Mouse (Mus musculus) liver, embryonic 18 days (tissue): ENCODE results near the gene Tmem54. TPM values are rescaled to one million over a fixed set of nuclear protein-coding genes. Genes with fewer than 3 reads are reported as not detected.

Experiments used
- polyA plus RNA-seq: library from polyadenylated mRNA; depleted of rRNA; stranded (reverse); fragments of >200 nt; gene quantifications from 2 replicates; pipeline ENCODE4 v1.2.3, GENCODE M21; 2012; rRNA removed

Gene Tmem54
- polyA plus RNA-seq = 0.08 and 0.26 TPM in 2 replicates

GRCm38 (mm10) chr4:129105356-129105755, at the start of gene Tmem54:
Gene Tmem54 (plus strand): TSS chr4:129105548.

GRCm38 (mm10) chr4:129058207-129059092, 46.9 kb upstream of the Tmem54 start, which contains the start of gene Rnf19b:
Gene Rnf19b (plus strand): TSS chr4:129058271.

GRCm38 (mm10) chr4:129121569-129122086, 16.3 kb downstream of the Tmem54 start, which contains the start of gene Hpca:
Gene Hpca (minus strand): TSS chr4:129122036.

GRCm38 (mm10) chr4:129136579-129137391, 31.4 kb downstream of the Tmem54 start, which contains the start of gene Fndc5:
Gene Fndc5 (plus strand): TSS chr4:129136999.

Other genes starting within 250 kb of the Tmem54 start
- gene Trim62, start 222.0 kb upstream of the Tmem54 start, polyA plus RNA-seq = 0.22 and 0.23 TPM in 2 replicates
- gene Azin2, start 143.1 kb upstream of the Tmem54 start, polyA plus RNA-seq = 1.00 and 1.1 TPM in 2 replicates
- 73.1 and 79.8 TPM in 2 replicates for gene Ak2, start 113.6 kb upstream of the Tmem54 start, polyA plus RNA-seq
- gene Rnf19b, start 47.3 kb upstream of the Tmem54 start, polyA plus RNA-seq = 12.7 and 14.0 TPM in 2 replicates
- gene Hpca, start 16.5 kb downstream of the Tmem54 start, polyA plus RNA-seq = 0.97 and 1.1 TPM in 2 replicates
- gene Fndc5, start 31.5 kb downstream of the Tmem54 start, polyA plus RNA-seq = 0.29 and 0.31 TPM in 2 replicates
- gene S100pbp, start 84.2 kb downstream of the Tmem54 start, polyA plus RNA-seq = 10.8 and 13.9 TPM in 2 replicates
- 28.1 and 30.4 TPM in 2 replicates for gene Yars, start 84.2 kb downstream of the Tmem54 start, polyA plus RNA-seq
- 4.0 and 4.2 TPM in 2 replicates for gene C77080, start 155.9 kb downstream of the Tmem54 start, polyA plus RNA-seq
- 0.02 and 0.03 TPM in 2 replicates for gene Sync, start 182.1 kb downstream of the Tmem54 start, polyA plus RNA-seq
- 41.9 and 43.1 TPM in 2 replicates for gene Rbbp4, start 229.8 kb downstream of the Tmem54 start, polyA plus RNA-seq
- 32.4 and 33.6 TPM in 2 replicates for gene Zbtb8os, start 230.1 kb downstream of the Tmem54 start, polyA plus RNA-seq